Mouse (Mus musculus) brain, adult 10 weeks (tissue): ENCODE measurements around the gene Olfr552. TPM values are rescaled to one million over a fixed set of nuclear protein-coding genes. Genes with fewer than 3 reads are reported as not detected.

Source experiments
- polyA plus RNA-seq: library from polyadenylated mRNA; stranded (reverse); fragments of 350-450 nt; fragmentation: Illumina TruSeq; extraction: RNeasy Lipid Tissue Mini Kit (QIAGEN cat#74804); gene quantifications from one replicate; pipeline ENCODE4 v1.2.3, GENCODE M21; 2015; ENCODE audit warnings: low read depth, low replicate concordance

Olfr552 gene
- polyA plus RNA-seq, result not detected

DNA sequence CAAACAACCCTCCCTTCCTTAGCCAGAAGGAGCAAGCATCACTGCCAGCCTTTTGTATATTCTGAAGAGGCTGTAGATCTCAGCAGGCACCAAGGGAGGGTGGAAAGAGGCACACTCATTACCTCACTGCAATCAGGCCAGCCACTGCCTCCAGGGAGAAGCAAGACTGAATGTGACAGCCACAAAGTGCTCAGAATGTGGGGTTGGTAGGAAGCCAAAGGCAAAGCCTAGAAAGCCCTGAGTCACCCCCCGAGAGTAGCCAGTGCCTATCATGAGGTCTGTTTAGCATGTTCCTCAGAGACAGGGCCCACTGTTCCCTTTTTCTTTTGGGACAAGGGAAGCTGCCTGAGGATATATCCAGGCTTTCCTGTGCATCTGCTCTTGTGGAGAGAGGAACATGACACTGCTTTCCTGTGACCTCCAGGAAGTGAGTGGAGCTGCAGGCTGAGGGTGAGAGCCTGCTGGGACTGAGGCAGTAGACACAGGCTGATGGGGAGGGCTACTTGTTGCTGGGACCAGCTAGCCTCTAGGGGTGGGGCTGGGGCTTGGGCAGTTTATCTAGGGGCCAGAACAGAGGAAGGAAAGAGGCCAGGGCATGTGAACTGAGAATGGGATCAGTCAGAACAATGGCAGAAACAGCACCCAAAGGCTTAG is at the start of gene Olfr552:
Olfr552 (plus strand) TSS at position 393 of the 654 bp plus-strand sequence.

GRCm38 (mm10) chr7:102549570-102549969 is 48.0 kb upstream of the Olfr552 start, which contains the start of gene Olfr549:
TSS of gene Olfr549 (plus strand) at chr7:102549870.

GRCm38 (mm10) chr7:102564999-102565997 is 32.3 kb upstream of the Olfr552 start, which contains the start of gene Trim21:
TSS of gene Trim21 (minus strand) at chr7:102565486.

GRCm38 (mm10) chr7:102571142-102571541 is 26.4 kb upstream of the Olfr552 start, which contains the start of gene Olfr550:
TSS of gene Olfr550 (plus strand) at chr7:102571442.

DNA sequence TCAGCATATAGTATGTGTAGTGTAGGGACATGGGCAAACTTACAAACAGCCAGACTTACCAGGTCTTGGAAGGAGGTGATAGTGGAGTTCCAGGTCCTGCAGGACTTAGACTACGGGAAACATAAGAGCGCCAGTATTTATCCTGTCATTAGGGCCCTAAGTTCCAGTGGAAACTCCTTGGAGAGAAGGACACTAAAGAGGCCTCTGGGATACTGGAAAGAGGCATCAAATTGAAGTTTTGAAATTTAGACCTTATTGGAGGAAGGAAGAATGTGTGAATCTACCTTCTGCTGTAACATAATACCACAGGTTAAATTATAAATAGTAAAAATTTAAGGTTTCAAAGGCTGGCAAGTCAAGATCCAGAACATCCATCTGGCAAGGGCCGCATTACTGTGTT is 5.8 kb upstream of the Olfr552 start, which contains the start of gene Olfr551:
Olfr551 (minus strand) TSS at position 101 of the 400 bp plus-strand sequence.

DNA sequence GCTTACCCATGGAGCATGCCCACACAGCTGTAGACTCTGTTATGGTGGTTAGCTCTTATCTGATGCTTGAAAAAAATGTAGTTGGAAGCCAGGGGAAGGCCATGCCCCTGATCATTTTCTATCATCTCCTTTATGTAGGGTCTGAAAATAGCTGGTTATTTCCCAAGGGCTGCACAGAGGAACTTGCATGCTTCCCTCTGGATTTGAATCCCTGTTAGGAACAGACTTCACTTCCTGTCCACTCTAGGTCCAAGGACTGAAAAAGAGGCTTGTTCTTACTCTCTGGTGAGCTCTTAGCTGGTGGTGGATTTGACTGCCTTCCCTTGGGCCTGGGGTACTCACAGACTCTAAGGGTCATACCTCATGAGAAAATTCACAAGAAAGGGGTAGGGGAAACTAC is 20.5 kb downstream of the Olfr552 start, which contains the start of gene Olfr553:
Olfr553 (minus strand) TSS at position 101 of the 400 bp plus-strand sequence.

GRCm38 (mm10) chr7:102638132-102638531 is 40.6 kb downstream of the Olfr552 start, which contains the start of gene Olfr554:
TSS of gene Olfr554 (plus strand) at chr7:102638432.

Other genes with a start within 250 kb of the Olfr552 start
- gene Rrm1, start 156.1 kb upstream of the Olfr552 start, polyA plus RNA-seq, result 15.0 TPM
- not detected for gene Olfr543, start 116.1 kb upstream of the Olfr552 start, polyA plus RNA-seq
- not detected for gene Olfr544, start 109.5 kb upstream of the Olfr552 start, polyA plus RNA-seq
- not detected for gene Olfr545, start 98.2 kb upstream of the Olfr552 start, polyA plus RNA-seq
- gene Olfr547, start 63.0 kb upstream of the Olfr552 start, polyA plus RNA-seq, result not detected
- not detected for gene Olfr548-ps1, start 56.9 kb upstream of the Olfr552 start, polyA plus RNA-seq
- not detected for gene Olfr549, start 47.9 kb upstream of the Olfr552 start, polyA plus RNA-seq
- gene Trim21, start 32.3 kb upstream of the Olfr552 start, polyA plus RNA-seq, result 2.0 TPM
- gene Olfr550, start 26.3 kb upstream of the Olfr552 start, polyA plus RNA-seq, result not detected
- not detected for gene Olfr551, start 5.9 kb upstream of the Olfr552 start, polyA plus RNA-seq
- not detected for gene Olfr553, start 20.4 kb downstream of the Olfr552 start, polyA plus RNA-seq
- not detected for gene Olfr554, start 40.7 kb downstream of the Olfr552 start, polyA plus RNA-seq
- not detected for gene Olfr555, start 61.1 kb downstream of the Olfr552 start, polyA plus RNA-seq
- not detected for gene Olfr556, start 67.1 kb downstream of the Olfr552 start, polyA plus RNA-seq
- gene Trim68, start 89.6 kb downstream of the Olfr552 start, polyA plus RNA-seq, result 6.1 TPM
- gene Olfr557, start 98.1 kb downstream of the Olfr552 start, polyA plus RNA-seq, result not detected
- 1.0 TPM for gene Olfr558, start 104.4 kb downstream of the Olfr552 start, polyA plus RNA-seq
- not detected for gene Olfr33, start 121.3 kb downstream of the Olfr552 start, polyA plus RNA-seq
- gene Olfr559, start 129.7 kb downstream of the Olfr552 start, polyA plus RNA-seq, result not detected
- 0.33 TPM for gene Olfr560, start 161.6 kb downstream of the Olfr552 start, polyA plus RNA-seq
- gene Olfr78, start 161.7 kb downstream of the Olfr552 start, polyA plus RNA-seq, result 1.1 TPM
- not detected for gene Olfr561, start 173.5 kb downstream of the Olfr552 start, polyA plus RNA-seq
- not detected for gene Olfr564, start 205.7 kb downstream of the Olfr552 start, polyA plus RNA-seq